Mouse (Mus musculus): ENCODE measurements around the gene P2rx2.

The P2rx2 gene

GRCm38 (mm10) chr5:110342648-110343284 lies at the start of gene P2rx2:
TSS of gene P2rx2 (minus strand) at chr5:110343212.
- in situ Hi-C loops (cut with MboI; ENCODE audit: low sequenced_read_pairs) = no loop called here

- in situ Hi-C loops (cut with MboI; ENCODE audit: low sequenced_read_pairs) = no loop called here
Measured at GRCm38 (mm10) chr5:110392727-110393126, 49.7 kb upstream of the P2rx2 start.

GRCm38 (mm10) chr5:110390631-110391030 lies 47.6 kb upstream of the P2rx2 start:
- in situ Hi-C loops (cut with MboI; ENCODE audit: low sequenced_read_pairs) = no loop called here

GRCm38 (mm10) chr5:110387332-110387731 lies 44.3 kb upstream of the P2rx2 start:
- in situ Hi-C loops (cut with MboI; ENCODE audit: low sequenced_read_pairs) = no loop called here

- in situ Hi-C loops (cut with MboI; ENCODE audit: low sequenced_read_pairs) = no loop called here
Measured at GRCm38 (mm10) chr5:110386371-110387330, 43.6 kb upstream of the P2rx2 start.

- in situ Hi-C loops (cut with MboI; ENCODE audit: low sequenced_read_pairs) = no loop called here
Measured at GRCm38 (mm10) chr5:110385263-110385662, 42.3 kb upstream of the P2rx2 start.

- in situ Hi-C loops (cut with MboI; ENCODE audit: low sequenced_read_pairs) = no loop called here
Measured at GRCm38 (mm10) chr5:110384491-110384890, 41.5 kb upstream of the P2rx2 start.

GRCm38 (mm10) chr5:110379823-110380222 lies 36.8 kb upstream of the P2rx2 start:
- in situ Hi-C loops (cut with MboI; ENCODE audit: low sequenced_read_pairs) = loop anchor here (10.0 kb wide), 1 partner anchor 45 kb away; no protein-coding TSS in a partner anchor

GRCm38 (mm10) chr5:110379086-110379485 lies 36.1 kb upstream of the P2rx2 start:
- in situ Hi-C loops (cut with MboI; ENCODE audit: low sequenced_read_pairs) = loop anchor here (10.0 kb wide), 1 partner anchor 46 kb away; no protein-coding TSS in a partner anchor

- in situ Hi-C loops (cut with MboI; ENCODE audit: low sequenced_read_pairs) = loop anchor here (10.0 kb wide), 1 partner anchor 47 kb away; no protein-coding TSS in a partner anchor
Measured at GRCm38 (mm10) chr5:110378181-110378583, 35.2 kb upstream of the P2rx2 start.

- in situ Hi-C loops (cut with MboI; ENCODE audit: low sequenced_read_pairs) = loop anchor here (10.0 kb wide), 1 partner anchor 48 kb away; no protein-coding TSS in a partner anchor
Measured at GRCm38 (mm10) chr5:110376802-110377433, 33.9 kb upstream of the P2rx2 start.

GRCm38 (mm10) chr5:110363822-110364545 lies 21.0 kb upstream of the P2rx2 start:
- in situ Hi-C loops (cut with MboI; ENCODE audit: low sequenced_read_pairs) = loop anchor here (25.0 kb wide), 1 partner anchor 273 kb away; no protein-coding TSS in a partner anchor

- in situ Hi-C loops (cut with MboI; ENCODE audit: low sequenced_read_pairs) = loop anchor here (25.0 kb wide), 1 partner anchor 274 kb away; no protein-coding TSS in a partner anchor
Measured at GRCm38 (mm10) chr5:110363179-110363821, 20.3 kb upstream of the P2rx2 start.

- in situ Hi-C loops (cut with MboI; ENCODE audit: low sequenced_read_pairs) = loop anchor here (25.0 kb wide), 1 partner anchor 275 kb away; no protein-coding TSS in a partner anchor
Measured at GRCm38 (mm10) chr5:110362813-110363178, 19.8 kb upstream of the P2rx2 start.

- in situ Hi-C loops (cut with MboI; ENCODE audit: low sequenced_read_pairs) = loop anchor here (25.0 kb wide), 1 partner anchor 276 kb away; no protein-coding TSS in a partner anchor
Measured at GRCm38 (mm10) chr5:110361465-110361864, 18.5 kb upstream of the P2rx2 start.

GRCm38 (mm10) chr5:110357531-110358179 lies 14.6 kb upstream of the P2rx2 start:
- in situ Hi-C loops (cut with MboI; ENCODE audit: low sequenced_read_pairs) = loop anchor here (25.0 kb wide), 1 partner anchor 280 kb away; no protein-coding TSS in a partner anchor

GRCm38 (mm10) chr5:110354716-110355115 lies 11.7 kb upstream of the P2rx2 start:
- in situ Hi-C loops (cut with MboI; ENCODE audit: low sequenced_read_pairs) = loop anchor here (25.0 kb wide), 1 partner anchor 283 kb away; no protein-coding TSS in a partner anchor

- in situ Hi-C loops (cut with MboI; ENCODE audit: low sequenced_read_pairs) = no loop called here
Measured at GRCm38 (mm10) chr5:110347006-110347405, 4.0 kb upstream of the P2rx2 start.

- in situ Hi-C loops (cut with MboI; ENCODE audit: low sequenced_read_pairs) = no loop called here
Measured at GRCm38 (mm10) chr5:110345553-110345952, 2.5 kb upstream of the P2rx2 start.
